Mouse (Mus musculus) mesoderm, embryonic 11.5 days (tissue): ENCODE measurements at regions not wholly inside any gene's neighbourhood (a gene's known extent, or its start where the extent isn't known, plus 50 kb on each side); places are given as distances from the start of the nearest gene placed in this dataset.
A peak's percentile ranks its signal among the peaks of the same experiment; 100 is the strongest.

Experiments used
- DNase-seq: peaks from one replicate; pipeline ENCODE4 v3.0.0-alpha.2; 2012; ENCODE audit warnings: low read depth, low spot score

DNA sequence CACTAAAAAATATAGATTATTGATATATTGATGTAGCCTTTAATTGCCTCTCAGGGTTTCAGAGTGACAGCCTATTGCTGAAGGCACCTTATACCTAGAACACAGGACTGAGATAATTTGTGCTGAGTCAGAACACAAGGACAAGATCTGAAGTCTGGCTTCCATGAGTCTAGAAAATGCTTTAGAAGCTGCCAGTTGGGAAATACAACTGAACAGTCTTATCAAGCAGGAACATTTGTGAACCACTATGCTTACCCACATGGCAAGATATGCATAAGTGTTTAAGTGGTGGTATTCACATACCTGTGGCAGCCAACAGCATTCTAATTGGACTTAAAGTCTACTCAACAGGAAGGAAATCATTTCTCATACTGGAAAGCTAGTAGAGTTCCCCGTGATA, 202.1 kb upstream of the Tpm3-rs7 start:
- no peak for DNase-seq

DNA sequence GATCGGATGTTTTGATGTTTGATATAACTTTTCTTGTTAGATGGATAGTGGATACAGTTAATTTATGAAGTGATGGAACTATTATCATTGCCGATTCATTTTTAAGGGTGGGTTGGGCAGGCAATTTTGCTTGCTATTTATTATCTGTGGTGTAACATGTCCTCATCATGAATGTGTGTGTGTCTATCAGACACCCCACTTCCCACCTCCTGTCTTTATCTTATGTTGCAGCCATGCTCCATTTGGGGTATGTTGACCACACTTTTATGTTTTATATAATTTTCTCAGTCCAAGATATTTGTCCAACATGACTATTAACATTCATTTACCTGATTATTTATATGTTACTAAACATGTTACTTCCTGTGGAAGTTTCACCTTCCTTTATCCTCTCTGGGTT, 175.6 kb upstream of the Tpm3-rs7 start:
- no peak for DNase-seq

DNA sequence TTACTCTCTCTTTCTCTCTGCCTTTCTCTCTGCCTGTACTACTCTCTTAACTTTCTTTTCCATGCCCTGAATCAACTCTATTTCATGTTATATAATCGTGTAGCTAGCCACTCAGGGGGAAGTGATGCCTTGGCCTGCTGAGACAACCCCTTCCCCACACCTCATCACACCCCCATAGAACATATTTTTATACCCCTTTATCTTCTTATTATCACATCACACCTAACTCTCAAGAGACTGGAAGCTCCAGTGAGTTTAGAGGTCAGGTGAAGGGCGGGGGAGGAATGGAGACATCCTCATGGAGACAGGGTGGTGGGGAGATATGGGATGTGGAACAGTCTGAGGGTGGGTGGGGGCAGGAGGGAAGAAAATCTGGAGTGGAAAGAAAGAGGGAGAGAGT, 145.8 kb upstream of the Tpm3-rs7 start:
- no peak for DNase-seq

DNA sequence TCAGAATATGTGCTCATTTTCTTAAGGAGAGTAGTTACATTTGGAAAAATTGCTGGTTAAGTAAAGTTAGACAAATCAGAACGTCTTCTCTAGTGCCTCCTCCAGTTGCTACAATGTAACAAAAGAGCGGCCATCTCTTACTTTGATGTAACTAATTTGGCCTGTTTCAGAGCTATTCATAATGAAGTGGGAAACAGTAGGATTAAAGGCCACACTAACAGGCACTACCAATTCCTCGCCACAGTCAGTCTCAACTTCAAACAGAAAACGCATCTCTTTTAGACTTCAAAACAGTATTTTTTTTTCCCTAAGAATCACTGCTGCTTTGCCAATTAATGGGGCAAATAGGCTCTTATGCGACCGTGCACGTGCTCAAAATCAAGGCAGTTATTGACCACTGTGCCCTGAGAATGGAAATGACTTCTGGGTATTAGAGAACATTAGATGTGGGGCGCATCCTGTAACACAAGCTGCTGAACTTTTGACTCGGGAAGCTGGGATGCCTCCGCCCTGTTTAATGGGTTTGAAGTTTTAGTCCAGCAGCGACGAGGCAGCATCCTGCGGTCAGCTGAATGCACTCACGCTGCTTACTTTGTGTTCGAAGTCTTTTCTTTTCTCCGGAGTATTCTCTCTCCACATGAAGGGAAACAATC, 131.9 kb upstream of the Tpm3-rs7 start:
- peak; percentile 30 for DNase-seq

DNA sequence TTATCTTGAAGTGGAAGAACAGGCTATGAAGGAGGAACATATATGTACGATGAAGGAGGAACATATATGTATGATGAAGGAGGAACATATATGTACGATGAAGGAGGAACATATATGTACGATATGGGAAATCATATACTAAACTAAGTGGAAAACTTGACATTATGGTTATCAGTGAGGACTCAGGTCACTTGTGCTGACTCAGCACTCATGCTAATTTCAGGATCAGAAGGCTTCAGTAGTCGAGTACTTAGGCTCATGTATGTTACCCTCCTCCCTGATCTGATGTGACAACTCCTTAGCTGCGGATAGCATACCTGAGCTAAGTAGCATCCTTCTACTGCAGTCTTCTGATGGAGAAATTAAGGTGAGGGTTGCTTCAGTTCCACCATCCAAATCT, 102.4 kb upstream of the Tpm3-rs7 start:
- DNase-seq: no peak
